Comparison of ENCODE assay signal across 6 mouse cellular contexts in genomic region chr10:86122456-86122855, GRCm38 (mm10).
DNase-seq lines count a peak whose midpoint lies in the region.
"Not testable (repeated sequence)": the region's sequence is repeated elsewhere in the genome, so short reads cannot be mapped to it uniquely, and the experiment has no call there.

No protein-coding gene starts in this region.

- H3K27ac ChIP-seq in heart, embryonic 10.5 days: not testable (repeated sequence)

- 91% methylated on average over 10 of the region's 10 CpGs for WGBS in heart, embryonic 10.5 days

- not testable (repeated sequence) for H3K27me3 ChIP-seq in heart, embryonic 10.5 days (ENCODE audit: insufficient read depth, poor library complexity, severe bottlenecking)

- H3K4me3 ChIP-seq in heart, embryonic 10.5 days: not testable (repeated sequence)

- peak; percentile 33 for DNase-seq in heart, embryonic 10.5 days (ENCODE audit: low spot score)
- peak; percentile 72 for DNase-seq in kidney, adult 18-20 months
- peak; percentile 89 to 91 for DNase-seq in kidney, adult 8-10 months
- DNase-seq in kidney, postnatal 10 days: peak; percentile 25
- peak; percentile 76 to 90 for DNase-seq in kidney, postnatal 25 days
- DNase-seq in testis, postnatal 10 days (ENCODE audit: low spot score): peak; percentile 18

- not testable (repeated sequence) for H3K36me3 ChIP-seq in heart, embryonic 10.5 days

- not testable (repeated sequence) for H3K9me3 ChIP-seq in heart, embryonic 10.5 days

- not testable (repeated sequence) for H3K4me1 ChIP-seq in heart, embryonic 10.5 days

Comparison
In these comparisons a context has a peak if more than half of its experiments do, and no peak if none do; other contexts are left out.
1. DNase-seq: peak in every context shown above with its lines; median percentile 90 in kidney, adult 8-10 months; 83 in kidney, postnatal 25 days; 72 in kidney, adult 18-20 months; 33 in heart, embryonic 10.5 days; 25 in kidney, postnatal 10 days; 18 in testis, postnatal 10 days.